Mouse (Mus musculus): ENCODE results near the gene Iltifb. TPM values are rescaled to one million over a fixed set of nuclear protein-coding genes. Genes with fewer than 3 reads are reported as not detected.
"Not testable (repeated sequence)": the region's sequence is repeated elsewhere in the genome, so short reads cannot be mapped to it uniquely, and the experiment has no call there.

Iltifb gene
- total and polyA plus RNA-seq, 2 experiments from 2014 or later: 0.38 to 1.5 TPM

GRCm38 (mm10) chr10:118271416-118271815 is 23.4 kb downstream of the Iltifb start:
- not testable (repeated sequence) for DNase-seq; H3K4me2 ChIP-seq (ENCODE audit: low read depth); H3K36me3 ChIP-seq (ENCODE audit: insufficient read depth); H3K9ac ChIP-seq; H3K4me3 ChIP-seq (ENCODE audit: low read depth, low read length); ATAC-seq; H3K9me3 ChIP-seq (ENCODE audit: low read length); H3K27ac ChIP-seq (ENCODE audit: low read depth, low read length); H3K4me1 ChIP-seq (ENCODE audit: insufficient read depth); H3K27me3 ChIP-seq (ENCODE audit: insufficient read depth, low read length)
- 100% methylated on average over 1 of the region's 2 CpGs for WGBS

- not testable (repeated sequence) for H3K27ac ChIP-seq (ENCODE audit: low read depth, low read length); H3K27me3 ChIP-seq (ENCODE audit: insufficient read depth, low read length)
Observed at GRCm38 (mm10) chr10:118268812-118269211, 26.0 kb downstream of the Iltifb start.

GRCm38 (mm10) chr10:118258388-118258787 is 36.5 kb downstream of the Iltifb start, which contains the start of gene Gm32802:
Gene Gm32802, plus strand, starts transcription at chr10:118258688.
- WGBS: no CpG with 5 or more reads among the region's 13 CpGs
- not testable (repeated sequence) for H3K9ac ChIP-seq; H3K9me3 ChIP-seq (ENCODE audit: low read length)

More at GRCm38 (mm10) chr10:118268812-118269211, 26.0 kb downstream of the Iltifb start:
- not testable (repeated sequence) for DNase-seq; ATAC-seq; H3K9ac ChIP-seq; H3K9me3 ChIP-seq (ENCODE audit: low read length); H3K4me3 ChIP-seq (ENCODE audit: low read depth, low read length); H3K4me1 ChIP-seq (ENCODE audit: insufficient read depth); H3K4me2 ChIP-seq (ENCODE audit: low read depth); H3K36me3 ChIP-seq (ENCODE audit: insufficient read depth)
- WGBS: 69% methylated on average over 3 of the region's 8 CpGs

GRCm38 (mm10) chr10:118250852-118251295 is 44.0 kb downstream of the Iltifb start:
- H3K36me3 ChIP-seq (ENCODE audit: insufficient read depth): no peaks in the 10 kb centered on the region
- H3K9ac ChIP-seq: no peak overlapping the region
- TF ChIP-seq CTCF (IDR thresholded peaks at IDR 0.05; ENCODE audit: low read depth): peak; percentile 71
- no peak overlapping the region for H3K4me3 ChIP-seq (ENCODE audit: low read depth, low read length)
- H3K27me3 ChIP-seq (ENCODE audit: insufficient read depth, low read length): no peaks in the 10 kb centered on the region
- H3K4me1 ChIP-seq (ENCODE audit: insufficient read depth): no peaks in the 10 kb centered on the region
- ATAC-seq (peak; percentile 59), DNase-seq (peak; percentile 74)
- 38% methylated on average over 10 of the region's 10 CpGs for WGBS
- H3K4me2 ChIP-seq (ENCODE audit: low read depth): no peak overlapping the region
- H3K9me3 ChIP-seq (ENCODE audit: low read length): no peaks in the 10 kb centered on the region
- H3K27ac ChIP-seq (ENCODE audit: low read depth, low read length): no peak overlapping the region

More at GRCm38 (mm10) chr10:118258388-118258787, 36.5 kb downstream of the Iltifb start, which contains the start of gene Gm32802:
- H3K4me1 ChIP-seq (ENCODE audit: insufficient read depth); H3K36me3 ChIP-seq (ENCODE audit: insufficient read depth); H3K4me3 ChIP-seq (ENCODE audit: low read depth, low read length); H3K27me3 ChIP-seq (ENCODE audit: insufficient read depth, low read length); H3K27ac ChIP-seq (ENCODE audit: low read depth, low read length); ATAC-seq; H3K4me2 ChIP-seq (ENCODE audit: low read depth); DNase-seq: not testable (repeated sequence)

GRCm38 (mm10) chr10:118249006-118249595 is 45.7 kb downstream of the Iltifb start:
- H3K9me3 ChIP-seq (ENCODE audit: low read length); ATAC-seq; H3K4me3 ChIP-seq (ENCODE audit: low read depth, low read length); H3K9ac ChIP-seq; H3K4me1 ChIP-seq (ENCODE audit: insufficient read depth); H3K27me3 ChIP-seq (ENCODE audit: insufficient read depth, low read length); H3K36me3 ChIP-seq (ENCODE audit: insufficient read depth); H3K27ac ChIP-seq (ENCODE audit: low read depth, low read length): not testable (repeated sequence)
- peak; percentile 37 for DNase-seq
- 50% methylated on average over 11 of the region's 11 CpGs for WGBS
- H3K4me2 ChIP-seq (ENCODE audit: low read depth): peak overlapping the region; percentile 15; the same call in 1 of the 2 replicates

- H3K9me3 ChIP-seq (ENCODE audit: low read length); H3K4me3 ChIP-seq (ENCODE audit: low read depth, low read length); H3K9ac ChIP-seq; H3K27ac ChIP-seq (ENCODE audit: low read depth, low read length); H3K4me2 ChIP-seq (ENCODE audit: low read depth); H3K4me1 ChIP-seq (ENCODE audit: insufficient read depth); H3K27me3 ChIP-seq (ENCODE audit: insufficient read depth, low read length); ATAC-seq; H3K36me3 ChIP-seq (ENCODE audit: insufficient read depth); DNase-seq: not testable (repeated sequence)
- WGBS: no CpG with 5 or more reads among the region's 13 CpGs
Observed at GRCm38 (mm10) chr10:118240680-118241079, 54.2 kb downstream of the Iltifb start, which contains the start of gene Gm32717. Gene Gm32717, minus strand, starts transcription at chr10:118240780.

Other genes with a start within 250 kb of the Iltifb start
- 29.2 and 43.0 TPM in 2 replicates for gene Mdm1, start 153.2 kb downstream of the Iltifb start, total RNA-seq (2014; rRNA removed)
- 17.0 and 22.7 TPM in 2 replicates for gene Mdm1, start 153.2 kb downstream of the Iltifb start, polyA plus RNA-seq (2015; fragmentation: Nextera tagmentation; extraction: Ambion mirVana)
- 0.24 and 0.31 TPM in 2 replicates for gene Il22, start 90.1 kb downstream of the Iltifb start, total RNA-seq (2014; rRNA removed)
- 0.54 and 0.88 TPM in 2 replicates for gene Il22, start 90.1 kb downstream of the Iltifb start, polyA plus RNA-seq (2015; fragmentation: Nextera tagmentation; extraction: Ambion mirVana)
- gene Gm32717, start 54.3 kb downstream of the Iltifb start, total RNA-seq (2014; rRNA removed): 0.31 TPM in 1 of 2 replicates, not detected in the other
- gene Gm32717, start 54.3 kb downstream of the Iltifb start, polyA plus RNA-seq (2015; fragmentation: Nextera tagmentation; extraction: Ambion mirVana): 0.07 TPM in 1 of 2 replicates, not detected in the other
- gene Gm32802, start 36.4 kb downstream of the Iltifb start, total RNA-seq (2014; rRNA removed): 0.31 TPM in 1 of 2 replicates, not detected in the other
- gene Gm32802, start 36.4 kb downstream of the Iltifb start, polyA plus RNA-seq (2015; fragmentation: Nextera tagmentation; extraction: Ambion mirVana): 0.07 TPM in 1 of 2 replicates, not detected in the other
- gene Gm9040, start 31.9 kb upstream of the Iltifb start, total RNA-seq (2014; rRNA removed): not detected in 2 replicates
- gene Gm9040, start 31.9 kb upstream of the Iltifb start, polyA plus RNA-seq (2015; fragmentation: Nextera tagmentation; extraction: Ambion mirVana): not detected in 2 replicates
- gene Gm9044, start 37.4 kb upstream of the Iltifb start, total RNA-seq (2014; rRNA removed): not detected in 2 replicates
- not detected in 2 replicates for gene Gm9044, start 37.4 kb upstream of the Iltifb start, polyA plus RNA-seq (2015; fragmentation: Nextera tagmentation; extraction: Ambion mirVana)
- 0.23 TPM in 1 of 2 replicates, not detected in the other for gene Gm9045, start 42.8 kb upstream of the Iltifb start, total RNA-seq (2014; rRNA removed)
- gene Gm9045, start 42.8 kb upstream of the Iltifb start, polyA plus RNA-seq (2015; fragmentation: Nextera tagmentation; extraction: Ambion mirVana): not detected in 2 replicates
- gene Gm9046, start 48.2 kb upstream of the Iltifb start, total RNA-seq (2014; rRNA removed): not detected in 2 replicates
- gene Gm9046, start 48.2 kb upstream of the Iltifb start, polyA plus RNA-seq (2015; fragmentation: Nextera tagmentation; extraction: Ambion mirVana): not detected in 2 replicates
- 0.08 TPM in 1 of 2 replicates, not detected in the other for gene Gm9048, start 53.6 kb upstream of the Iltifb start, total RNA-seq (2014; rRNA removed)
- gene Gm9048, start 53.6 kb upstream of the Iltifb start, polyA plus RNA-seq (2015; fragmentation: Nextera tagmentation; extraction: Ambion mirVana): not detected in 2 replicates
- gene Gm9049, start 59.1 kb upstream of the Iltifb start, total RNA-seq (2014; rRNA removed): 0.23 TPM in 1 of 2 replicates, not detected in the other
- gene Gm9049, start 59.1 kb upstream of the Iltifb start, polyA plus RNA-seq (2015; fragmentation: Nextera tagmentation; extraction: Ambion mirVana): not detected in 2 replicates
- gene Ifng, start 146.0 kb upstream of the Iltifb start, total RNA-seq (2014; rRNA removed): not detected in 2 replicates
- not detected in 2 replicates for gene Ifng, start 146.0 kb upstream of the Iltifb start, polyA plus RNA-seq (2015; fragmentation: Nextera tagmentation; extraction: Ambion mirVana)

Data from forebrain, postnatal 0 days (tissue).